Mouse (Mus musculus): Measurements from ENCODE around the gene Tuba4a.

Tuba4a gene

DNA sequence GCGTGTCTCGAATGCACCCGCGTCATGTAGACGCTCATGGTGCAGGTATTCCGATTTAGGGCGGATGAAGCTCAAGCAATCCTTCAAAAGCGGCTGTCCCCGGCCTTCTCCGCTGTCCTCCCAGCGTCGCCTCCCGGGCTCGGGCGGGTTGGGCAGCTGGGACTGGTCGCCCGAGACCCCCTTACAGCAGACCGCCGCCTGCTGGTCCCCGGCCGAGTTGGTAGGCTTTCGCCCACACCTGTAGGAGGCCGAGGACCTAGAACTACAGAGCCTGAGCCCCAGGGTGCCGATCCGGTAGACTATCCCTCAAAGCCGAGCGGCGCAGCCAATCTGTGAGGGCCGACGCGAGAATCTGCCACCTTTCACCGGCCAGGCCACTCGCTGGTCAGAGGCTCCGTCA is at the start of gene Tuba4a:
Gene Tuba4a, minus strand, starts transcription at position 335 of the 400 bp plus-strand sequence.
- in situ Hi-C loops (cut with MboI; ENCODE audit: low sequenced_read_pairs) = no loop called here

DNA sequence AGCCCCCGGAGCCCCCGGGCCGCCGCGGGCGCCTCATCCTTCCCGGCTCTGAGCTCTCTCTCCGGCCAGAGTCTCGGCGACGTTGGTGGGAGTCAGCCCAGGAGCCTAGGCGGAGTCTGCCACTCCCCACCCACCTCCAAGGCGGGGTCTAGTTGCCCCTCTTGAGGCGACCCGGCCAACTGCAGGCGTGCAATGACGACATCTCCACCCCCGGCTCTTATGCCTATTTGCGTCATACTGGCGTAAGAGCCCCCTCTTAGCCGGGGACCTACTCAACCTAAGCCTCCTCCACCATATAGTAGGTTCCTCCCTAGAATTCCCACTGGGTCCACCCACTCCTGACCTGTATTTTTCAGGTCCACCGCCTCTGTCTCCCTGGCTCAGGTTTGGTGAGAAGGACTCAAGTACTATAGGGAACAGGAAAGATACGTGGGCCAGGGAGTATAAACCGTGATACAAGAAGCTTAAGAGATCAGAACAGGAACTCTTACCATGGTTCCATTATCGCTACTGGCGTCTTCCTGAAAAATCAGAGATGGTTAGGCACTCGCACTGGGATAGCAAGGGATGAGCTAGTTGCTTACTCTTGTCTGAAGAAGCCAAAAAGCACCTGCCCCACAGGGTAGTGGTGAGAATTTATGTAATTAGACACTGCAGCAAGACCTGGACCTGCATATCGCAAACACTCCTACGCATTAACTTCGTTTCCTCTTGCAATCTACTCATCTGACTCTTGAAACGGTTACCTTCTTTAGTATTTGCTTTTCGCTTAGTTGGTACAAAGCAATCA is 44.6 kb upstream of the Tuba4a start, which contains the start of gene Ptprn:
Gene Ptprn, minus strand, starts transcription at position 412 of the 790 bp plus-strand sequence.
- in situ Hi-C loops (cut with MboI; ENCODE audit: low sequenced_read_pairs) = no loop called here

DNA sequence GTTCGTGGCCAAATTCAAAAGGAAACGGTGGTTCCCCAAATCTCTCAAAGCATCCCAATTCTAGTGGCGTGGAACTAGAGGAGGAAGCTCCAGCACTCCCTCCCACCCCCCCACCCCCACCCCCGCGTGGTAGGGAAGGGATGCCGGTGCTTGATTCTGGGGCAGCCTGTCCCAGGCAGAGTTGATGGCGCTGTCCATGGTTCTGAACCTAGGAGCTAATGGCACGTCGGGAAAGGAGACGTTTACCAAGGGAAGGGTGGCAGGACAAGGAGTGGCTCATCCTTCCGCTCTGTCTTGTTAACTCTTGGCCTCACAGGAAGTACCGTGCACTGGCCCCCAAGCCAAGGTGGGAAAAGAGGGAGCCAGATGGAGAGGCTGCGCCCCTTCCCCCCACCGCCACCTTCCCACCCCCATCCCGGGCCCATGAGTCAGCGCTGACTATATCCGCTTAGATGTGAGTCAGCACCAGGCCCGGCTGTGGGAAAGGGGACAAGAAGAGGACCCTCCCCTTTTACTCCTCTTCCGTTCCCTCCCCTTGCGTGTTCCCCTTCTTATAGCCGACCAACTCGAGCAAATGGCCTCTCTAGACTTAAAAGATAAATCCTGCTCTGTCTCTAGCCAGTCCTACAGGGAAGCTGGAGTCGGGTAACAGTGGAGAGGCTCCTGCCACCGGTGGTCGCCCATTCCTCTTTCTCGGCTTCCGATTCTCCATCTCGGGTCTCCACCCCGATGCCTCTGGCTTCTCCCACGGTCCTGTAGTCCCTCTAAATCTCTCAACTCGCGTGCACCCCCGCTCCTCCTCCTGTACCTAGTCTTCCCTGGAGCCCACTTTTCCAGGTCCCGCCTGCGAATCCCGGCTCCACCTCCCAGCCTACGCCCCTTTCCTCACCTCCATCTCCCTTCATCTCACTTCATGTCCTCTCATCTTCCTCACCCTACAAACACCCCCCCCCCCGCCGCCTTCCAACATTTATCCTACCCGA is 43.6 kb upstream of the Tuba4a start:
- in situ Hi-C loops (cut with MboI; ENCODE audit: low sequenced_read_pairs) = no loop called here

DNA sequence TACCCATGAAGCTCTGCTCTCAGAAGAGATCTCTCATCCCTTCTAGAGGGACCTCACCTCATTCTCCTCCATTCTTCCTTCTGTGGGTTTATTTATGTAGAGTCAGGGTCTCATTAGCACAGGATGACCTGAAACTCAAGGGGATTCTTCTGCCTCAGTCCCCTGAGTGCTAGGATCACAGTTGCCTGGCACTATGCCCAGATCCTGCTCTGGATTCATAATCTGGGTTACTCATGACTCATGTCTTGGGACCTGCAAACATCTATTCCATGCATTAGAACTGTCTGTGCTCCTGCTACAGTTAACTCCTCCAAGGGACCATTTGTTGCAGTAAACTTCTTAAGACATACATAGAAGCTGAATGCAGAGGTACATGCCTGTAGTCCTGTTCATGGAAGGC is 41.6 kb upstream of the Tuba4a start:
- in situ Hi-C loops (cut with MboI; ENCODE audit: low sequenced_read_pairs) = no loop called here

DNA sequence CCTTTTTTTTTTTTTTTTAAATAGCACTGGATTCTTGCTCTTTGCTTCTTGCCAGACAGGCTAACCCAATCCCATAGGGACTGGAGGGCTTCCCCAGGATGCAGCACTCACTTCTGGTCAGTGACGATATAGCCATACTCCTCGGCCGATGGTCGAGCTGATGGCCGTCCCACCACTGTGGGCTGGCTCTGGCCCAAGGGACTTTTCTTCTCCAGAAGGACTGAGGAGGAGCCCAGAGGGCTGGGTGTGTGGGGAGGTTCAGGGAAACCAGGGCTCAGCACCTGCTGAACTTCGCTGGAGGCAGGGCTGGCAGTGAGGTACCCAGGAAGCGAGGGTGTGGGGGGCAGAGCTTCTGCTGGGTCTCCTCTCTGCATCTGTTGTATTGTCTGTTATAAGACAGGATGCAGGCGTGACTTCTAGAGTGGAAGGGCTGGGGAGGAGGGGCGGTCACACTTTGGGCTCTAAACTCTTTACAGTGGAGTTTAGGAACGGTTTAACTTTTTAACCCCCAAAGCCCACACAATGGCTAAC is 35.9 kb upstream of the Tuba4a start:
- in situ Hi-C loops (cut with MboI; ENCODE audit: low sequenced_read_pairs) = no loop called here

DNA sequence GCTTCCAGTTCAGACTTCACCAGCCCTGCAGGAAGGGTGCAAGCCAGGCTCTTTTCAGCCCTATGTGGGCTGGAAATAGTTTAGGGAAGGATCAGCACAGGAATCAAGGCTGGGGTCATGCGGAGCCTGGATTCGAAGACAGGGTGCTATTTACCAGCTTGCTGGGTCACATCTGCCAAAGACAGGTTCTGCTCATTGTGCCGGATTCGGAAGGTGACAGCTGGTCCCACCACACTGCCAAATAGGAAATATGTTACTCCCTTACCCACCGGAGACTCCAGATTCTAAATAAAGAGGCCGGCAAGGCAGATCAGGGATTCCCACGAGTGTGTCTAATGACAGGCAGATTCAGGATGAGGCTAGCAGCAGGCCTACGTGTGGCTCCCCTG is 35.0 kb upstream of the Tuba4a start:
- in situ Hi-C loops (cut with MboI; ENCODE audit: low sequenced_read_pairs) = no loop called here

DNA sequence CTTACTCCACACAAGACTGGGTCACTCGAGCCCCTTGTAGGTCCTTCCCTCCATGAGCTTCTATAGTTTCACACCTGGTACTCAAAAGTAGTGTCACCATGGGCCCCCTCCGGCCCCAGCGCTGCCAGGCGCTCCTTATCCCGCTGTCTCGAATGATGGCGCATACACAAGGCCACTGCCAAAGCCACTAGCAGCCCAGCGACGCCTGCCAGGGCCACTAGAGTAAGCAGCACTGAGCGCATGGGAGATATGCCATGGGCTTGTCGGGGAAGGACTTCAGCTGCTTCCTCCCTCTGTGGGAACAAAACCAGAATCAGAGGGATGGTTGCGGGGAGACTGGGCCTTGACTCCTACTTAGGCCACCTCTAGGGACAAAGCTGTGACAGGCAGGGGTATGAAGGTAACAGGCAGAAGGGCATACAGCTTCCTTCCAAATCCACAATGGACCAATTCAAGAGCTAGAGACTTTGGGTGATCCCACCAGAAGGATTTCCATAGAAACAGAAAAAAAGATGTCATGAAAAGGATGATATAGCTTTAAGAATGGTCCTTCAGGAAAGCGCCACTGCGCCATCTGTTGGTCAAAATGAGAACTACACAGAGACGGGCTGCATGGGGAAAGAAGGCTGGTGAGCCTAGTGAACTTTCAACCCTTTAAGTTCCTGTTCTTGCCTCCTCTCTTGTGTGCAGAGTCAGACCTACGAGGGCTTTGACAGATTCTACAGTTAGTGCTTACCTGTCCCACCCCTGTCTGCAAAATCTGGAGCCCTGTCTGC is 34.4 kb upstream of the Tuba4a start:
- in situ Hi-C loops (cut with MboI; ENCODE audit: low sequenced_read_pairs) = no loop called here

DNA sequence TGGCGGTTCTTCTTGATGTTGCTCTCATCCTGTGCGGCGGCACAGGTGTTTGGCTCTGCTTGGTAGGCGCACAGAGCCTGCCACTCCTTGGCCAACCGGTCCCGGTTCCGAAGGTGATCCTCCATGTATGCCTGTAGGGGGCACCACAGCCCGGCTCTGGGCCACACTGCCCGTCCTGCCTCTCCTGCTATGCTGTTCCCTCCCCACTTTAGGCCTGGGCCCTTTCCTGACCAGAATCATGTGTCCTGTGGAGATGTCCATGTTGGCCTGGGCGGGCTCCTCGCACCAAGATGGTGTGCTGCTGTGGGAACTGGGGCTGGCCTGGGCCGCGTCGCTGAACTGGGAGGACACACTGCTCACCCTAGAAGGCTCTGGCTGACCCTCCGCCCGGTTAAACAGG is 33.4 kb upstream of the Tuba4a start:
- in situ Hi-C loops (cut with MboI; ENCODE audit: low sequenced_read_pairs) = no loop called here

DNA sequence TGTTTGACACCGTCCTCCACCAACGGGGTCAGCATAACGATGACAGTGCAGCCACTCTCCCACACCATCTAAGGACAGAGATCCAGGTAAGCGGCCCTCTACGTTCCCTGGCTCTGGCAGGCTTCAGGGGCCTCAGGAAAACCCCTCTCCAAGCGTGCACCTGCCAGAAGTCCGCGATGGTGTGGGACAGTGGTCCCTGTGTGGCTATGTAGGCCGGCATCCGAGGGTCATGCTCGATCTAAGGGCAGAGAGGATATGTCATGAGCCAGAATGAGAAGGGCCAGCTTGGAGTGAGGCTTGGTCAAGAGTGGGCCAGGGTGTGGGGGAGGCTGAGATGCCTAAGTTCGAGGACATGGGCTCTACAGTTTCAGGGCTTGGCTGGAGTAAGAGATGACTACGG is 32.6 kb upstream of the Tuba4a start:
- in situ Hi-C loops (cut with MboI; ENCODE audit: low sequenced_read_pairs) = no loop called here

DNA sequence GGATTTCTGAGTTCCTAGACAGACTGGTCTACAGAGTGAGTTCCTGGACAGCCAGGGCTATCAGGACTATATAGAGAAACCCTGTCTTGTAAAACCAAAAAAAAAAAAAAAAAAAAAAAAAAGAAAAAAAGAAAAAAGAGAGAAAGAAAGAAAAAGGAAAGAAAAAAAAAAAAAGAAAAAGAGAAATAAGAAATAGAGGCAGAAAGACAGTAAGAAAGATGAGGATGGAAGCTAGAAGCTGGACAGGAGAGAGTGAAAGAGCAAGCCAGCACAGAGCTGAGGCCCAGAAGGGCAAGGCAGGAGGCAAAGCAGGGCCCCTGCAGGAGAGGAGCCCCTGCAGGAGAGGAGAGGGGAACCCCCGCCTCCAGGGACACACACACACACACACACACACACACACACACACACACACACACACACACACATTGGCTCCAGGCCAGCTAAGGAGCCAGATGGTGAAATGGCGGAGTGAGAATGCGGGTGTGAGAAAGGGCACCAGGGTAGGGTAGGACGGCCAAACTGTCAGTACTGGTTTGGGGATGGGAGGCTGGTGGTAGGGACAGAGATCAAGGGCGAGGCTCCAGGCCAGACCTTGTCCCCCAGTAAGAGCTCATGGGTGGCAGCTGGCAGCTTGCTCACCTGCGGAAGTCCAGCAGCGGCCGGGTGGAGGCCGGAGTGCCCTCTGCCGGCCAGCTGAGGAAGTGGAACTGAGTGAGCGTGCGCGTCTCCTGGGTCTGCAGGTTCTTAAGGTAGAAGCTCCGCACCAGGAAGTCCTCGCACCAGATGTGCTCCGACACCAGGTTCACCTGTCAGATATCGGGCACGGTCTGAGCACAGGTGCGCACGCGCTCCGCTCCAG is 31.7 kb upstream of the Tuba4a start:
- in situ Hi-C loops (cut with MboI; ENCODE audit: low sequenced_read_pairs) = no loop called here

DNA sequence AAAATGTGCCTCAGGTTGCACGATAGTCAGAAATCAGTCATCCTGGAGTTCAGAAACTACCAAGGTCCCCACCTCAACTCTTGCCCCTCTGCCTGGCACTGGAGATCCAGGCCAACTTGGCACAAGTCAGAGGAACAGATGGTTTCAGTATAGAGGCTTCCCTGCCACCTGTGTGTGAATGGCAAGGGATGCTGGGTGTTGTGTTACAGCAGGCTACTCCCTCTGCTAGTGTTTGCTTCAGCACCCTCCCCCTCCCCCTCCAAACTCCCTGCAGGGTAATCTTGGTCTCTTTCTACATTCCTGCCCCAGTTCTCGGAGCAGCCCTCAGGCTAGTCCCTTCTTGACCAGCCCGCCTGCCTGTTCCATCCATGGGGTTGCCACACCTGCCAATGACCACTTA is 30.8 kb upstream of the Tuba4a start:
- in situ Hi-C loops (cut with MboI; ENCODE audit: low sequenced_read_pairs) = no loop called here

DNA sequence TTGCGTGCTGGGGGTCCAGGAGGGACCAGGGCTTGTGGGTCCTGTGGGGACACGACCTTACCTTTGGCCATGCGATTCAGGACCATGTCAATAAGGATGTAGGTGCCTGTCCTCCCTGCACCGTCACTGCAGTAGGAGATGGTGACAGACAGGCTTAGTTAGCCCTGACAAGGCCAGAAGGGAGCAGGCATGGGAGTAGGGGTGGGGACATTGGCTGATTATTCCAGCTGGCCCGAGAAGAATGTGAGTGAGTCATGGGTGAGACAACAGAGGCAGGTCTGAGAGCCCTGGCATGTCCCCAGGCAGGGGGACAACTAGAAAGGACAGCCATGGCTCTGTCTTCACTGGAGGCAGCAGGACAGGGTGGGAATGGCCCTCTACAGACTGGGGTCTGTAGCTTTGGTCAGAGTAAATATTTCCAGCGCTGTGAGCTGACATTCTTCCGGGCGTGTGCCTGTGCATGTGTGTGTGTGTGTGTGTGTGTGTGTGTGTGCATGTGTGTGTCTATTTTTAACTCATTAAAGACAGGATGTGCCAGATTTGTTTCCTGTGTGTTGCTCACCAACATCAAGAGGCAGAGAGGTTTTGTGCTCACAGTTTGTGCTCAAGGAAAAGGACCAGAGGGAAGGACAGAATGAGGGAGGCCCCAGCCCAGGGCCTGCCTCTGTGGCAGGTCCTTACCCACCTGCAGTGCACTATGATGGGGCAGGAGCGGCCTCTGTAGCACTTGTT is 28.5 kb upstream of the Tuba4a start:
- in situ Hi-C loops (cut with MboI; ENCODE audit: low sequenced_read_pairs) = no loop called here

DNA sequence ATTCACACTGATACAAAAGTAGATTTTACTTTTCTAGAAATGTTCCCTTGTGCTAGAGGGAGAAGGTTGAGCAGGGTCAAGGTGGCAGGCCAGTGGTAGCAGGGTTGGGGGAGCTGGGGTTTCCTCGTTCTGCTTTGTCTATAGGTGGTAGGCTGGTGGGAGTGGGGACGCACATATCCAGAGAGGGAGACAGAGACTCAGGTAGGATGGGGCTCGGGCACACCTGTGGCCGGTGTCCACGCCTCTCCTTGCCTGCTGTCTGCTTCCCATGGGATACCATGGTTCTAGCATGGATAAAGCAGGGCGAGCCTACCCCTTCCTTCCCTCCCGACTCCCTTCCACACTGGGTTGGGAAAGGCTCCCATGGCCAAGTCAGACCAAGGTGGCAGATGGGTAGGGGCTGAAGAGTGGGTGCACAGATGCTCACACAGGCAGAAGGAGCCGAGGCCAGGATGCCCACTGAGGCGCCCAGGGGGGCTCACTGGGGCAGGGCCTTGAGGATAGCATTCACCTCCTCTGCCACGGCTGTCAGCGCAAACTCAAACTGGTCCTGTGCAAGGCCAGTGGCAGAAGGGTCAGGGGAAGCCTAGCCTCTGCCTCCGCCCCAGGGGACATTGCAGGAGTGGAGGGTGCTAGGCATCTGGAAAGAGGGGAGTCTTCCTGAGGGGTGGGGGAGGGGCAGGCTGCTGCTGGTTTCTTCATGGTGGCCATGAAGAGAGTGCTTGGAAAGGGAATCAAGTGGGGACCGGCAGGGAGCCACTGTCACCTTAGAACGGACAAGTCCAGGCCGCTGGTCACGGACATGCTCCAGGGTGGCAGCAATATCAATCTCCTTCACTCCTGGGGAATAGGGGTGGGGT is 27.6 kb upstream of the Tuba4a start:
- in situ Hi-C loops (cut with MboI; ENCODE audit: low sequenced_read_pairs) = no loop called here

DNA sequence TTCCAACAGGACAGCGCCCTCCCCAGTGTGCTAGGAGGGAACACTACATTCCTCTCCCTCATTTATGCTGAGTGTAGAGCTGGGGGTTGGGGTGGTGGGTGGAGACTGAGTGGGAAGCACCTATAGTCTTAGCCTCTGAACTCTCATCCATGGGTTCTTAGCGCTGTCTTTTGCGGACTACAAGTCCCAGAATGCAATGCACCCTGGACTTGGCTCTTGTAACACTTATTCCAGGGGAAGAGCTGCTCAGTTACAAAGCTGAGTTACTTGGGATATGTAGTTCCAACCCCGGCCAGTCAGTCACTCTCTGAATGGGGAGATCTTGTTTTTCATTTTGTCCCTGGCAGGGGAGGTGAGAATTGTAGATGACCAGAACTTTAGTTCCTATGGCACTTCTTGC is 25.2 kb upstream of the Tuba4a start:
- in situ Hi-C loops (cut with MboI; ENCODE audit: low sequenced_read_pairs) = no loop called here

DNA sequence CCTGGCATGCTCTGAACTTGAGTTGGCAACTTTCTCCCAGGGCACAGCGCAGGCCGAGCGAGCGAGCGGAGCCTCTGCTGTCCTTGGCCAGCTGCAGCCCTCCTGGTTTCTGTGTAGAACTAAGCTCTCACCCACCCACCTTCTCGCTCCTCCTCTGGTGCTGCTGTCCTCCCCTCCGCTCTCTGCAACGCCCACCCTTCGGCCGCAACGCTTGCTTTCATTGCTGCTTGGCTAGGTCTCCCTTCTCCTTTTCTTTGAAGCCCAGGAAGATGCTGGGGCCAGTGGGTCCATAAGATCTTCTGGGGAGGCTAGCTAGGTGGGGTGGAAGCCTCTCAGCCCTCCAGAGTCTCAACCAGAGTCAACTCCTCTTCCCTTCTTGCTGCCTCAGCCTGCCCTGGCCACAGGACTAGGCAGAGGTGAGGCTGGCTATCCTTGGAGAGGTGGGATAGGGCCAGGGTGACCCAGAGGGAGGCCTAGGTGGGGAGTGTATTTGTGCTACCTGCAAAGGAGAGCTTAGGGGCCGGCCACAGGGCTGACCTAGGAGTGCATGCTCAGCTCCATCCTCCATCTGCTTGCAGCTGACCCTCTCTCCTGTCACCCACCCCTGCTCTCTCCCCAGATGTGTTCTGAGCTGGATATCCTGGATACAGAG is 24.6 kb upstream of the Tuba4a start:
- in situ Hi-C loops (cut with MboI; ENCODE audit: low sequenced_read_pairs) = no loop called here

DNA sequence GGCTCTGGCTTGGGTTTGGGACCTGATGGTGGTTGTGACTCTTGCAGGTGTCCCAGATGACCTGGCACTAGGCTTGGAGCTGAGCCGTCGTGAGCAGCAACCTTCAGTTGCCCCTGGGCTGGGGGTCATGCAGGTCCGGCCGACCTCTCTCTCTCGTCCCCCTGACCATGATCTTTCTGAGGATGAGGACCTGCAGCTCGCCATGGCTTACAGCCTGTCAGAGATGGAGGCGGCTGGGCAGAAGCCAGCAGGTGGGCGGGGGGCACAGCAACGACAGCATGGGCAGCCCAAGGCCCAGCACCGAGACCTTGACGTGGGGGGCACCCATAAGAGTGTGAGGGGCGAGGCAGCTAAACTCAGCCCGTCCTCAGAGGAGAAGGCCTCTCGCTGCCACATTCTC is 23.7 kb upstream of the Tuba4a start:
- in situ Hi-C loops (cut with MboI; ENCODE audit: low sequenced_read_pairs) = no loop called here

DNA sequence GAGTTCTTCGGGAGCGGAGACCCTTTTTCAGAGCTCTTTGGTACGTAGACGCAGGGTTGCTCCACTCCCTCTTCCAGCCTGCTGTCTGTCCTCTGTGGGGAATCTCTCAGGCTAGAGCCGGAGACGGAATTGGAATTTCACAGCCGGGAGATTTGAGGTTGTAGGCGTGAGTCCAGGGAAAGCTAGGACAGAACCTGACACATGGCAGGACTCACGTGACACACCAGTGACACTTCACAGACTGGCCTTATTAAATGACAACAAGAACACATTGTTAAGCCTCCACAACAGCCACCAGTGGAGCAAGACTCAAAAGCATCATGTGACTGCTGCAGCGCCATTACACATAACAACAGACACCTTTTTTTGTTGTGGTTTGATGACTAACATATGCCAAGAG is 19.9 kb upstream of the Tuba4a start:
- in situ Hi-C loops (cut with MboI; ENCODE audit: low sequenced_read_pairs) = no loop called here
